Mouse (Mus musculus) Patski (cell line): ENCODE results near the gene Cdh6. TPM values are rescaled to one million over a fixed set of nuclear protein-coding genes. Genes with fewer than 3 reads are reported as not detected.

Experiments
- ATAC-seq: fragments of 100-300 bp; one replicate; pipeline ENCODE4 v1.8.0; 2021
- CTCF ChIA-PET: fragments of 350-600 bp; sonication (Branson Sonifier 250); formaldehyde crosslinking; loops from one replicate; lab custom pipeline; 2022; ENCODE audit warnings: inconsistent platforms; lab: Charles Lee
- POLR2A ChIA-PET: fragments of 350-600 bp; sonication (Branson Sonifier 250); formaldehyde crosslinking; loops from one replicate; lab custom pipeline; 2022; ENCODE audit warnings: antibody characterized with exemption, inconsistent platforms; lab: Charles Lee
- DNase-seq: peaks from one replicate; pipeline ENCODE4 v3.0.0-alpha.2; 2011; ENCODE audit warnings: low read depth, low spot score
- H3K27me3 ChIP-seq: fragments of 371-371 bp; one replicate; pipeline ENCODE4 v1.5.1; 2021
- CTCF ChIP-seq: fragments of 100-300 bp; IDR thresholded peaks from one replicate; pipeline ENCODE4 v1.5.1; 2021
- in situ Hi-C: fragments of 300-500 bp; cut with MboI; formaldehyde crosslinking; loops from 3 replicates; pipeline ENCODE4 v1.11.1; 2018; ENCODE audit warnings: low pct_unique_long_range_greater_than_20kb, mixed read lengths
- polyA plus RNA-seq: library from polyadenylated mRNA; unstranded; gene quantifications from one replicate; pipeline ENCODE4 v1.2.3, GENCODE M21; 2021

Cdh6 gene
- polyA plus RNA-seq, 1 experiment from 2014 or later, result 106 TPM

- ATAC-seq (no peak), DNase-seq (no peak)
- POLR2A ChIA-PET, result no interaction called here
- CTCF ChIA-PET, result interaction anchor here (1.2 kb wide), 1 partner anchor 9 kb away, joined by 3 read pairs; no protein-coding TSS in a partner anchor
- in situ Hi-C loops, result no loop called here
- no peaks in the 10 kb centered on the region for H3K27me3 ChIP-seq
- no peak for TF ChIP-seq CTCF
These were observed 99.4 kb downstream of the Cdh6 start for GRCm38 (mm10) chr15:13074047-13074446.

- no peaks in the 10 kb centered on the region for H3K27me3 ChIP-seq
- ATAC-seq (no peak), DNase-seq (no peak)
- CTCF ChIA-PET, result no interaction called here
- in situ Hi-C loops, result no loop called here
- no peak for TF ChIP-seq CTCF
- POLR2A ChIA-PET, result no interaction called here
These were observed 105.3 kb downstream of the Cdh6 start for GRCm38 (mm10) chr15:13068213-13068516.

GRCm38 (mm10) chr15:13067429-13068212, 105.9 kb downstream of the Cdh6 start:
- no peak for DNase-seq

GRCm38 (mm10) chr15:13066765-13067164, 106.7 kb downstream of the Cdh6 start:
- POLR2A ChIA-PET, result no interaction called here
- DNase-seq, result no peak
- H3K27me3 ChIP-seq, result no peaks in the 10 kb centered on the region
- TF ChIP-seq CTCF, result no peak
- ATAC-seq, result no peak
- in situ Hi-C loops, result no loop called here
- CTCF ChIA-PET, result interaction anchor here (1.2 to 1.3 kb wide), 2 partner anchors 22 to 23 kb away, joined by 3 to 4 read pairs; no protein-coding TSS in a partner anchor

More at GRCm38 (mm10) chr15:13067429-13068212, 105.9 kb downstream of the Cdh6 start:
- in situ Hi-C loops, result no loop called here
- no peak for TF ChIP-seq CTCF
- H3K27me3 ChIP-seq, result no peaks in the 10 kb centered on the region
- ChIA-PET CTCF (interaction anchor here (1.3 kb wide), 1 partner anchor 21 kb away, joined by 4 read pairs; no protein-coding TSS in a partner anchor), POLR2A (no interaction called here)
- ATAC-seq, result no peak

GRCm38 (mm10) chr15:13063633-13064032, 109.8 kb downstream of the Cdh6 start:
- in situ Hi-C loops, result no loop called here
- no peaks in the 10 kb centered on the region for H3K27me3 ChIP-seq
- ATAC-seq (no peak), DNase-seq (no peak)
- no peak for TF ChIP-seq CTCF
- POLR2A ChIA-PET, result no interaction called here
- CTCF ChIA-PET, result no interaction called here

GRCm38 (mm10) chr15:13057728-13058127, 115.7 kb downstream of the Cdh6 start:
- DNase-seq, result no peak

GRCm38 (mm10) chr15:13057302-13057701, 116.2 kb downstream of the Cdh6 start:
- TF ChIP-seq CTCF, result no peak
- in situ Hi-C loops, result no loop called here
- POLR2A ChIA-PET, result no interaction called here

More at GRCm38 (mm10) chr15:13057728-13058127, 115.7 kb downstream of the Cdh6 start:
- H3K27me3 ChIP-seq, result no peaks in the 10 kb centered on the region
- in situ Hi-C loops, result no loop called here
- POLR2A ChIA-PET, result no interaction called here
- peak; percentile 67 for ATAC-seq
- TF ChIP-seq CTCF, result no peak
- CTCF ChIA-PET, result no interaction called here

GRCm38 (mm10) chr15:13047910-13048309, 125.6 kb downstream of the Cdh6 start:
- in situ Hi-C loops, result no loop called here
- POLR2A ChIA-PET, result no interaction called here
- H3K27me3 ChIP-seq, result no peaks in the 10 kb centered on the region
- no peak for ATAC-seq
- TF ChIP-seq CTCF, result no peak
- CTCF ChIA-PET, result no interaction called here
- DNase-seq, result no peak

More at GRCm38 (mm10) chr15:13057302-13057701, 116.2 kb downstream of the Cdh6 start:
- DNase-seq (no peak), ATAC-seq (no peak)
- CTCF ChIA-PET, result interaction anchor here (1.2 kb wide), 1 partner anchor 20 kb away, joined by 3 read pairs; no protein-coding TSS in a partner anchor
- no peaks in the 10 kb centered on the region for H3K27me3 ChIP-seq

- ATAC-seq (no peak), DNase-seq (no peak)
- in situ Hi-C loops, result no loop called here
- TF ChIP-seq CTCF, result no peak
- POLR2A ChIA-PET, result interaction anchor here (0.9 kb wide), 1 partner anchor 52 kb away, joined by 3 read pairs; no protein-coding TSS in a partner anchor
- CTCF ChIA-PET, result no interaction called here
- no peaks in the 10 kb centered on the region for H3K27me3 ChIP-seq
These were observed 139.0 kb downstream of the Cdh6 start for GRCm38 (mm10) chr15:13034436-13034835.

GRCm38 (mm10) chr15:13030641-13031040, 142.8 kb downstream of the Cdh6 start:
- ATAC-seq, result no peak
- in situ Hi-C loops, result no loop called here
- TF ChIP-seq CTCF, result no peak
- DNase-seq, result no peak
- ChIA-PET POLR2A (no interaction called here), CTCF (no interaction called here)
- H3K27me3 ChIP-seq, result peaks cover under 1% of the 10 kb centered on the region

- CTCF ChIA-PET, result no interaction called here
- TF ChIP-seq CTCF, result no peak
- no peak for ATAC-seq
These were observed 146.0 kb downstream of the Cdh6 start for GRCm38 (mm10) chr15:13027513-13027912.

More at GRCm38 (mm10) chr15:13027513-13027912, 146.0 kb downstream of the Cdh6 start:
- H3K27me3 ChIP-seq, result peaks cover 5% of the 10 kb centered on the region
- POLR2A ChIA-PET, result no interaction called here
- DNase-seq, result no peak
- in situ Hi-C loops, result no loop called here
